Mouse (Mus musculus) B cell, adult 2 months (primary cell): ENCODE data around the gene Negr1.

Source experiments
- DNase-seq, 2 experiments: peaks; one replicate each; pipeline ENCODE4 v3.0.0; 2022

The Negr1 gene

GRCm38 (mm10) chr3:157154902-157155301 lies 593.3 kb downstream of the Negr1 start:
- DNase-seq = no peak

DNA sequence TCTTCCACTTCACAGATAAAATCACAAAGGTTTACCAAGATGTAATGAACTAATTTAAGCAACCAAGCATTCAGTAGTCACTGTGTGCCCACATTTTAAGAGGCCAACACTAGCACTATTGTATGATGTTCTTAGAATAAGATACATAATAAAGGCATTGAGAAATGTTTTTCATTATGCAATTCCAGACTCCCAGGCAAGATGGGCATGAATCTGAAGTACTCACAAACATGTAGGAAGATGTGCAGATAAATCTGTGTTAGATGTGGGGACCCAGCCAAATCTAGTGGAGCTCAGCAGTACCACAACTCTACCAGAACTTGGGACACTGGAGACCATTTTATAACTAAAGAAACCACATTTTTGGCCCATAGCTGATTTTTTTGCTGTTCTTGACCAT lies 593.9 kb downstream of the Negr1 start:
- no peak for DNase-seq

DNA sequence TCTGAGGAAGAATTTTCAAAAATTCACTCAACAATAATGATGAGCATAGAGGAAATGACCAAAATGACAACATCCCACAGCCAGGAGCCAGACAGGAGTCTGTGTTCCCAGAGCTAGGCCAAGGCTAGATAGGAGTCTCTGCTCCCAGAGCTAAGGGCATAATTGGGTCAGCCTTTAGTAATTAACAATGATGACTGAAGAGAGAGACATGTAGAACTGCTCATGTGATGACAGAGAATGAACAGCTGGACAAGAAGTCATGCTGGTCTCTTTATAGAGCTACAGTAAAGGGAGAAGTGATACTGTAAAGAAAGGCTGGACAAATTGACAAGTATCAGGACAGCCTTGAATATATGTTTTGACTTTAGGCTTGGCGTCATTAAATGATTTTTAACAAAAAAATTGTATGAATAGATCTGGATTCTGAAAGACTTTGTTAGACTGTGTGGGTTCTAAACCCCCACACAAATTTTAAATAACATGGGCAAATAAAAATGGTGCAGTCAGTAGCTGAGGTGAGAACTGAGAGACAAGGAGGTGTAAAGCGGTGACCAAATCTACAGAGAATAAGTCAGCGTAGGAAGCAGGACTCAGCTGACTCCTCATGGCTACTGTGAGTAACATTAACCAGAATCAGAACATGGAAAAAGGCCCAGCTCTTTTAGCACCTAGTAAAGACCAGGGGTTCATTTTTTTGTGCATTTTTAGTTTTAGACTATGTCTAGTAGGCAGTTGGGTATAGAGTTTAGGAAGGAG lies 603.4 kb downstream of the Negr1 start:
- no peak for DNase-seq

DNA sequence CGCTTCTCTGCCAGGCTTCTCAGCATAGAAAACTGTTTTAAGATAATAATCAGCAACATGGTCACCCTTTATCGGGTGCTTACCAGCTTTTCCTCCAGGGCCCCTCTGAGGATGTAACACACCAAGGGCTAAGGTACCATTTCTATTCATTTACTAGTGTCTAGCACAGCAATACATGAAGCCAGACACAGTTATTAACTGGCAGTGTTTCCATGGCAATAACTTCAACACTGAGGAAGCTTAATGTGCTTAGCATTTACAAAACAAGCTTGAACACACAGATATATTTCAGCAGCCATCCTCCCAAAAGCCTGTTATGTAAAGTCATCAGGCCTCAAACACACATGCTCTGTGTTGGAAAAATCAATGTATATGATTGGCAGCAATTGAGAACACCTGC lies 620.4 kb downstream of the Negr1 start:
- DNase-seq = no peak

GRCm38 (mm10) chr3:157188939-157189725 lies 627.5 kb downstream of the Negr1 start:
- DNase-seq = no peak

DNA sequence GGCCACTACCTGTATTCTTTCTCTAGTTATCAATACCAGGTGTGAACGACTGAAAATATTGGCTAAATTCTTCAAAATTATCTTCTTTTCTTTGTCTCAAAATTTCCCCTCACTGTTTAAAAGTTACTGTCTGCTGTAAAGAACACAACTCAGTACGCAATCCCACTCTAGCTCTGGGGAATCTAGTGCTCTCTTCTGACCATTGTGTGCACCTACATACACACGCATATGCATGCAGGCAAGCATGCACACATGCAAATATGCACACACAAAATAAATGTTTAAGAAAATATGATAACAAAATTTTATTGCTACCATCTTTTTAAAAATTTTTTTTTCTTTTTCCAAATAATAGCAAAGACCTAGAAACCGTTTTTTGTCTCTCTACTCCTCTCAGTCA lies 628.2 kb downstream of the Negr1 start:
- no peak for DNase-seq

GRCm38 (mm10) chr3:157190551-157190950 lies 629.0 kb downstream of the Negr1 start:
- DNase-seq = no peak

DNA sequence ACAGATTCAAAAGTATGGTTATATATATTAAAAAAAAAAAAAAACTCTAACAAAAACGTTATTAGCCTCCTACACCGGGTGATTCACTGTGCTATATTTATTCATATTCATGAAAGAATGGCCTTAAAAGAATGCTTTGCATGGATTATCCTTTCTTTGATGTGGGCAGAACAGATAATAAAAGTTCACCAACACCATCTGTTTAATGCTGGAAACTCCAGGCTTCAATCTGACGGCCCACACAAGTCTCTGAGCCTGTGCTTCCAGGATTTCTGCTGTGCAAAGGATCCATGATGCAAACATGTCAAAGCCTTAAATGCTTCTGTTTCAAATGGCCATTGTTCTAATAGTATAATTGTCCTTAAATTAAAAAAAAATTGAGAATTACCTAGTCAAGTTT lies 630.4 kb downstream of the Negr1 start:
- DNase-seq = no peak

DNA sequence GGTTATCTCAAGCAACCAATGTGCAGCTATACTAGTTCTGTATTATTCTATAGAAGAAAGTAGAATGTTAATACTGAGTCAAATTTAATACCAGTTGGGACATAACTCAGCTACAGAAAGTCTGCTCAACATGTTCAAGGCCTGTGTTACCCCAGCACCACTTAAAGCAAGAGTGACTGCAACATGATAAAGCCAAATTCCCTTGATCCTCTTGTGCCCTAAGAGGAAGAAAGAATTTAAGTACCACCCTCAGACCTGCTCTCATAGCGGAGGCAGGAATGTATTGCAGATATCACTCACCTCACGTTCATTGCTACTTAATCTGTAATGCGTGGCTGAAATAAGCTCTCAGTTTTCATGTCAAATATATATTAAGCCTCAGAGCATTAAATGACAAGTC lies 631.5 kb downstream of the Negr1 start:
- DNase-seq = no peak

DNA sequence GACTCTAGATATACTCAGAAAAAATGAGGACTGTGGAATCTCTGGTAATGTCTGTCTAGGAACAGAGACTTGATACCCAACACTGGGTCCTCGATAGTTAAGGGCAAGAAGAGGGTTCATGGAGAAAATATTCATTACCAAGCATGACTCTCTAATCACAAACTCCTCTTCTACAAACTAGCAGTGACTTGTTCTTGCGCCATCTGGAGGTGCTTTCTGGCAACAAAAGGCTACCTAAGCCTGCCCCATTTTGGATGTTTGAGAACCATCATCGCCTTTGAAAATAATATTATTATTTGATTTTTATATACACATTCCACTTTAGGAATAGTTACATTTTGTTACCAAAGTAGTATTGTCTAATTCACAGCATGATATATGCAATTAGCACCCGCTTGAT lies 637.1 kb downstream of the Negr1 start:
- DNase-seq = no peak

GRCm38 (mm10) chr3:157201726-157202125 lies 640.1 kb downstream of the Negr1 start:
- no peak for DNase-seq

- no peak for DNase-seq
Observed at GRCm38 (mm10) chr3:157203573-157203972, 642.0 kb downstream of the Negr1 start.

GRCm38 (mm10) chr3:157206752-157207151 lies 645.2 kb downstream of the Negr1 start:
- no peak for DNase-seq

- no peak for DNase-seq
Observed at GRCm38 (mm10) chr3:157208966-157209365, 647.4 kb downstream of the Negr1 start.

GRCm38 (mm10) chr3:157209386-157209785 lies 647.8 kb downstream of the Negr1 start:
- no peak for DNase-seq

- DNase-seq = no peak
Observed at GRCm38 (mm10) chr3:157215937-157216719, 654.5 kb downstream of the Negr1 start.

DNA sequence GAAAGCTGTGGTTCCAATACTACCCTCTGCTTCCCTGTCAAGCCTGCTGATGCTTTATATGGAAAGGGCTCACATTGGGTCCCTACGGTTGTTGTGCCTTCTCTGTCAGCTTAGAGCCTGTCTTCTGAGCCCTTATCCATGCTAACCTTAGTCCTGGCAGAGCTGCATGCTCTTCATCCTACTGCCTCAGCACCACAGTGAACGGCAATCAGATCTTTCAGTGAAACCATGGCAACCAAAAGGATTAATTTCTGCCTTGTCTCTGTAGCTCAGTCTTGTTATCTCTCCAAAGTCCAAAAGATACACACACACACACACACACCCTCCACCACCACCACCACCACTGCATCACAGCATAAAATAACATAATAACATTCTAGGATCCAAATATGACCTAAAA lies 656.2 kb downstream of the Negr1 start:
- DNase-seq = no peak

GRCm38 (mm10) chr3:157224920-157225319 lies 663.3 kb downstream of the Negr1 start:
- no peak for DNase-seq

- no peak for DNase-seq
Observed at GRCm38 (mm10) chr3:157232723-157233122, 671.1 kb downstream of the Negr1 start.

- no peak for DNase-seq
Observed at GRCm38 (mm10) chr3:157240240-157240639, 678.6 kb downstream of the Negr1 start.

GRCm38 (mm10) chr3:157255446-157255845 lies 693.9 kb downstream of the Negr1 start:
- no peak for DNase-seq

DNA sequence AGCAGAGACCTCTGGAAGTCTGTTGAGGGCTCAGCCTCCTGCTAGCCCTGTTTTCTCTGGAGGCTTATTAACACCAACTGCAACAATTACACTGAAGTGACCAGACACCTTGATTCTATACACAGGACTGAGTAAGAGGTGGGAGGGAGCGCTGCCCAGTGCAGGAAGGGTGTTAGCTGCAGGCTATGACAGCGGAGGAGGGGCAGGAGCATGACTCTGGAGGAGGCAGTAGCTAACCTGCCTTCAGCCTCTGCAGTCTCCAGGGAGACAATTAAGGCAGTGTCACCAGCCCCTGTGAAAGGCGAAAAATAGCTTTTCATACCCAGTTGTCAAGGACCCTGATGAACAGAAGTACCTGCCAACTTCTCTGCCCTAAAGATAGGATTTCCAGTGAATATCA lies 694.3 kb downstream of the Negr1 start:
- DNase-seq = no peak

DNA sequence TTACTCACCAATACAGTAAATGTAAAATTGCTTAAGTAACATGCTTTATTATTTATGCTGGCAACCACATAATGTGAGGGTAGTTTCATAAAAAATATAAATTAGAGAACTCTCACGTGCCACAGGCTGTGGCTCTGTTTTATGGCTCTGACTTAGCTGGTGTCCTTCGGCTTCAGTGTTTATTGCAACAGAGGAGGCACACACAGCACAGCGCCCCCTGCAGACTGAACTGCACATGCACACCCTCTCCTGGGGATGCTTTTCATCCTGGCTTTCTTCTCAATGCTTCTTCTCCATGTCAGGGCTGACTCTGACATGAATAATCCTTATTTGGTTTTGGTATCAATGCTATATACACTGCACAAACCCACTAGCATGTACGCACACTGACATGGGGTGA lies 707.1 kb downstream of the Negr1 start:
- DNase-seq = no peak

DNA sequence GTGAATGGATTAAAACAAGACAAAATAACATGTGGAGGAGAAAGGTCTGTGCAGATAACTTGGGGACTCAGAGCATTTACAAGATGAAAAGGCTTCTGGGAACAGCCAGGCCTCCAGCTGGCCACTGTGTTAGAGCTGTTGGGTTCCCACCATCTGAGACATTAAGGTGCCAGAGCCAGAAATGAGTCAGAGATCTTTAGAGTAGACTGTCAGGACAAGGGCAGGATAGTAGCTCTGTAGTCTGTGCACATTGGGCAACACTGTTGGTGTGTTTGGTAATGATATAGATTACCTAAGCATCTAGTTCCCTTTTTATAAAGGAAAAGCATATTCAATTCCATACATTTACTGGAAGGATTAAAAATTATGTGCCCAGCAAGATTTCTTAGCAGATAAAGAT lies 710.8 kb downstream of the Negr1 start:
- no peak for DNase-seq
